Mouse (Mus musculus): ENCODE results near the gene Tmem254a.
"Not testable (repeated sequence)": the region's sequence is repeated elsewhere in the genome, so short reads cannot be mapped to it uniquely, and the experiment has no call there.

Gene Tmem254a

GRCm38 (mm10) chr14:25927562-25927881 is at the start of gene Tmem254a:
Gene Tmem254a (minus strand): TSS chr14:25927672.
- DNase-seq, result not testable (repeated sequence)

- DNase-seq, result not testable (repeated sequence)
Observed at GRCm38 (mm10) chr14:25957861-25958260, 30.4 kb upstream of the Tmem254a start.

DNA sequence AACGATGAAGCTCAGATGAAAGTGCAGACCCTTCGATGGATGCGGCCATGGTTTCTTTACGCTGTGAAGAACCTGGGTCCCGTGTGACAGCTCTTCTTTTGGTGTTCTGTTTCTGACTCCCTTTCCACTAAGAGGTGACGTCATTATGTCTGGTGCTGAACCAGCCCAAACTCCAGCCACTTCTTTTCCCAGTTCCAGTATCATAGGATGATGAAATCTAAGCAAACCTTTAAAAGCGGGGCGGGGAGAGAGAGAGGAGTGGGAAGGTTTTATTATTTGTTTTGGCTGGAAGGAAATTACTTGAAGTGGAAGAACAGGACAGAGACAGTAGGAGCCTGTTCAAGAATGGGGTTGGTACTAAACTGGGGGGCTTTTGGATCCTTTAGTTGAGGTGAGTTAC is 10.5 kb upstream of the Tmem254a start, which contains the start of gene Cphx1:
TSS of gene Cphx1 (plus strand) at position 301 of the 400 bp plus-strand sequence.
- DNase-seq, result not testable (repeated sequence)

DNA sequence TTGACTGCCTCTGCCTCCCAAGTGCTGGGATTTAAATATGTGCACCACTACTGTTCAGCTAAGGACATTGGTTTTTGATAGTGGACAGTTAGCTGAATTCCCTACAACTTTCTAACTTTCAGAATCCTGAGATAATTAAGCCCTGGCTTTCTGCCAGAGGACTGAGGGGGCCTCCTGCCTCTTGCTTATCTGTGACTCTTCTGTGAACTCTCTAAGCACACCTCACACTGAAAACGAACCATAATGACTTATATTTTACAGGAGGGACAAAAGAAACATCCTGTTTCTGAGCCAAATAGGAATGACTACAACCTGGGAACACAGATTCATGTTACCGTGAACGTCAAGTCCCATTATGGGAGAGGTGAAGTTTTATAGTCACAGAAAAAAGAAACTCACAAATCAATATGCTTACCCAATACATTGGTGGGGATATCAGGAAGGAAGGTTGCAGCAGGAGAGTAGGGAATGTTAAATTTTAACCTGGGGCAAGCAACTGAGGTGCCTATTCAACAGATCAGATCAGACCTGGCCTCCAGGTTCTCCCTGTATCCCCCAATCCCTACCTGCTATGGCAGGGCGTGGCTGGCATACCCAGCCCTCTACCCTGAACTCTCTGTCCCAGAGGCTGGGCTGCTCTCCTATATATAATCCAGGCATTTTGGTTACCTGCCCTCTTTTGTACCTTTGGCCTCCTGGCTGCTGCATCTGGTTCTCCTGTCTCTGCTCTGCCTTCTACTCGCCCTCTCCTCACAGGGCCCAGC is 9.6 kb upstream of the Tmem254a start:
- not testable (repeated sequence) for DNase-seq

DNA sequence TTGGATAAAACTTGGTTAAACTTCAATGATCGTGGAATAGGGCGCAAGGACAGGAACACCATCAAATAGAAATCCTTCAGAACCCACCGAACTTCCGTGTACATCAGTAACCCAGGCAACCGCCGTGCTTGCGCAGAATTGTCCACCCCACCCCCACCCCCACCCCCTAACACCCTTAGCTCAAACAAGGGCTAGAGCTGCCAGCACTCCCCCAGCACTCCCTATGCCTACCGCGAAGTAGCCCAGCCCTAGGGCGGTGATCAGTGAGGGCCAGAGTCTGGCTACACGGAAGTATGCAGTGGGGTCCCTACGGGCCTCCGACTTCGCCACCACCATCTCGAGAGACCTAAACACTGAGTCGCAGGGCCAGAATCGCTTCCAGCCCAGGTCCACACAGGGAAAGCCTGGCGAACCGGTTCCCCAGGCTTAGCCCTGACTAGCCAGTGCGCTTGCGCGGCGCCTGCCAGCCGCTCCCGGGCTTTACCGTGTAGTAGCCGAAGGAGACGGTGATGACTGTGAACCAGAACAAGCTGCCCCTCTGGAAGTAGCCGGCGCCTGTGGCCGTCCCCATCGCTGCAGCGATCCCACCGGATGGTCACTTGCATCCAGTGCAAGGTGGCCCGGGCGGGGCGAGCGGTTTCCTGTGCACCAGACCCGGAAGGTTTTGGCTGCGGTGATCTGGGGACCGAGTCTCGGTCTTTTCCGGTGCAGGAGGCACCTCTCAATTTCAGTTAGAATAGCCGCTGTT is 484 bp downstream of the Tmem254a start:
- DNase-seq, result not testable (repeated sequence)

DNA sequence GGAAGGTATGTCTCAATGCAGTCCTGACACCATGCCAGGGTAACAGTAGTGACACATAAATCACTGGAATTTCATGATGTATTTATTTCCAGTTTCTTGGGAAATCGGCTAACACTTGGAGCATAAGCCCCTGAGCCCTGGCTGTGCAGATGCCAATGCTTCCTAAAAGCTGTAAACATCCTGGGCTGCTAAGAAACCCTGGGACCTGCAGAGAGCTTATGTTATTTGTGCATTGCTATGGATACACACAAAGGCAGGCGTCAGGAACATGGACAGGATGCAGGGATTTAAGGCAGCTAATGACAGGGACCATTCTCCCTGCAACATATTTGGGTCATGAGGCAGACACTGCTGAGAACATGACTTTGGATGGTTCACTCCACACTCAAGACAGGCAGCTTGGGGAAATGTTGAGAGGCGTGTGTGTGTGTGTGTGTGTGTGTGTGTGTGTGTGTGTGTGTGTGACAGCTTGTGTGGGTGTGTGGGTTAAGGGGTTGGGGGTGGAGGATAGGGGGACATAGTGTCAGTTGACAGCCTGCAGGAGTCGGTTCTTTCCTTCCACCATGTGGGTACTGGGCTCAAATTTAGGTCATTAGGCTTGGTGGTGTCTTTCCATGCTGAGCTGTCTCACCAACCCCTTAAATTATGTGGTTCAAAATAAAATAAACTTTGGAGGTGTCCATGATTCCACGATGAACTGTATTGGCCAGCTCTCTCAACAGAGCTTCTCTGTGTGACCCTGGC is 8.9 kb downstream of the Tmem254a start:
- not testable (repeated sequence) for DNase-seq

DNA sequence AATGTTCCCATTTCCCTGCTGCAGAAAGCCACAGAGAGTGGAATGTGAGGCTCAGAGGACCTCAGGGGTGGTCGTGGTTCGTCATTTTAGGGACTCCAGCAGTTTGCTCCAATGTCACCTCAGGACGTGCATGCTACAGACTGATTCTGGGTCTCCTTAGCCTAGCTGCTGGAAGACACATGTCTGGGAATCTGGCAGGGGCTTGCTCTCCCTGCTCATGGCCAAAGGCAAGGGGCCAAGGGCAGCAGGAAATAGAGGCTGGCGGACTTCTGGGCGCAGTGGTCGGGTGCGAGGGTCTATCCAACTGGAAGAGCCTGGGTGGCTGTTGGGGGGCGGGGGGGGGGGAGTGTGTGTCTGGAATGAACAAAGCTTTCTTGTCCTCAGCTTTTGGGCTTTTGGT is 18.5 kb downstream of the Tmem254a start:
- not testable (repeated sequence) for DNase-seq

DNA sequence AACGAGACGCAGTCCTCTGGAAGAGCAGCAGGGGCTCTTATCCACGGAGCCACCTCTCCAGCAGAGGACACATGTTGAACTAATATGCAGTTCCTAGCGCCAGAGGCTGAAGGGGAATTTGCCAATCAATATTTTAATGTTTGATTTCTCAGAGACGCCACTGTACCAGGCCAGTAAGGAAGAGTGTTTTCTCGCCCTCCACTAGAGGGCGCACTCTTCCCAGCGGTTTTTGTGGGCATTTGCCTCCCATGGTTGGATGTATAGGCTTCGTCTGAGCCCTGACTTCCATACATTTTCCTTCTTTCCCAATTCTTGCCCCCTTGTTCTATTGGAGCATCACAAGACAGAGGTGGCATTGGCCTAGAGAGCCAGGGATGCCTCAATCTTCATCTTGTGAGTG is 20.2 kb downstream of the Tmem254a start:
- not testable (repeated sequence) for DNase-seq

- DNase-seq, result not testable (repeated sequence)
Observed at GRCm38 (mm10) chr14:25905243-25905642, 22.2 kb downstream of the Tmem254a start.

GRCm38 (mm10) chr14:25903000-25903399 is 24.5 kb downstream of the Tmem254a start, which contains the start of gene Plac9a:
Gene Plac9a (minus strand): TSS chr14:25903100.
- not testable (repeated sequence) for DNase-seq

DNA sequence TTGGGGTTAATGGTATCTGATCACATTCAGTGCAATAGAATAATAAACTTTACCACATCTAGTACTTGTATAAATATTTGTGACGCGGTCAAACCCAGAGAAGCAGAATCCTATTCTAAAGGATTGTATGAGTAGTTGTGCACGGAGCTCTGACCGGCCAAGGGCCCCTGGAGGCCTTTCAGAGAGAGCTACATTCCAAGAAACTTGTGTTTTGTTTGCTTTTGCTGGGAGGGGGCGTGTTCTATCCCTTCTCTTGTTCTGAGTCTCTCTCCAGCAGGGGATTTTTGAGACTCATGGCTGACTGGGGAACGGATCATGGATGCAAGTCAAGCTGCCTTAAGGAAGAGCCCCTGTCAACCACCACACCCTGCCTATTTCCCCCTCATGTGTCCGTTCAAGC is 31.8 kb downstream of the Tmem254a start:
- not testable (repeated sequence) for DNase-seq

- DNase-seq, result not testable (repeated sequence)
Observed at GRCm38 (mm10) chr14:25894566-25894965, 32.9 kb downstream of the Tmem254a start.

DNA sequence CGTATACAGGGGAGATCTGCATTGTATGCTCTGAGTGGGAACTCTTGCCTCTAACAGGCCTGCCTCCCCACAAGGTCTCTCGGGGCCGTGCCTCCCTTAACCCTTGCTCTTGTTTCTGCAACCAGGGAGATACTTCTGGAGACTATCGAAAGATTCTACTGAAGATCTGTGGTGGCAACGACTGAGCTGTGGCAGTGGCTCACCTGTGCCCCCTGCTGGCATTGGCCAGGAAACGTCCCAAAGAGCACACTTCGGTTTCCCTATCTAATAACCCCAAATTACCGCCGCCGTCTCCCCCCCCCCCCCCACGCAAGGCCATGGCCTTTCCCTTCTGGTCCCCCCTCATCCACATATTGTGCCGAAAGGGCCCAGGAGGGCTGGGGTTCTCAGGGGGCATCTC is 41.6 kb downstream of the Tmem254a start:
- not testable (repeated sequence) for DNase-seq

DNA sequence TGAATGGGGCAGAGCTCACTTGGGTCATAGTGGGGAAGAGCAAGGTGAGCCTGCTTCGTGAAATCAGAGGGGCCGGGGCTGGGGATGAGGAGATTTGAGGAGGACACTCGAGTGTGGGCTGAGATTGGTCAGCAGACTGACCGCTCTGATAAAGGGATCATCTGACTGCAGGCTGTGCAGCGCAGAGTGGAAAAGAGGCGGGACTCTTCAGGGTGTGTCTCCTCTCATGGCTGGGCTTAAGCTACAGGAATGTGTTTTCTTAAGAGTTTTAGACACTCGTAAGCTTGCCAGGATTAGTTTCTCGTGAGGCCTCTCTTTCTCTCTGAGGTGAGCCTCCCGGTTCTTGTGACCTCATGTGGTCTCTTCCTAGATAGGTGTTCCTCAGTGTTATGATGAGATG is 45.7 kb downstream of the Tmem254a start:
- DNase-seq, result not testable (repeated sequence)

- not testable (repeated sequence) for DNase-seq
Observed at GRCm38 (mm10) chr14:25876640-25877039, 50.8 kb downstream of the Tmem254a start.
